Mouse (Mus musculus) kidney, adult 11 months (tissue): Measurements from ENCODE around the gene Mto1.
"Not testable (repeated sequence)": the region's sequence is repeated elsewhere in the genome, so short reads cannot be mapped to it uniquely, and the experiment has no call there.

ENCODE experiments used
- DNase-seq: peaks from one replicate; pipeline ENCODE4 v3.0.0; 2022

Gene Mto1

GRCm38 (mm10) chr9:78508106-78508786, 60.2 kb downstream of the Mto1 start:
- DNase-seq, result no peak

GRCm38 (mm10) chr9:78511705-78512104, 63.7 kb downstream of the Mto1 start:
- DNase-seq, result no peak

- DNase-seq, result no peak
Observed at GRCm38 (mm10) chr9:78513776-78514500, 65.9 kb downstream of the Mto1 start.

DNA sequence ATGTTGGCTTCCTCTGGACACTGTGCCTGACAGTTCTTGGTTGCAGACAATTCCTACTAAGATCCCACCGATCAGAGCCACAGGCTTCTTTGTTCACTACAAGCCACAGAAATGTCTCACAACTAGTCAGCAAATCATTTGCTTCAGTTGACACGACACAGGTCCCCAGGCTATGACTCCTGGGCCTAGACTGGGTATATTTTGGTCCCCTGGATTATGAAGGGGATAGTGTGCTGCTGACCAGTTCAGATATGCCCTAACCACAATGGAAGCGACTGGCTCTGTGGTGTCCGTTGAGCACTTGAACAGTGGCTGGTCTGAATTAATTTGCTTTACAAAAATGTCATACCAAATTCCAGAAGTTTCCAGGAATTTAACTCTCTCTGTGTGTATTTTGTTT, 66.7 kb downstream of the Mto1 start:
- no peak for DNase-seq

GRCm38 (mm10) chr9:78516125-78516524, 68.1 kb downstream of the Mto1 start:
- no peak for DNase-seq

GRCm38 (mm10) chr9:78517237-78517636, 69.2 kb downstream of the Mto1 start:
- DNase-seq, result not testable (repeated sequence)

- peak; percentile 61 for DNase-seq
Observed at GRCm38 (mm10) chr9:78520127-78520779, 72.2 kb downstream of the Mto1 start.

- peak; percentile 75 for DNase-seq
Observed at GRCm38 (mm10) chr9:78520780-78521601, 73.0 kb downstream of the Mto1 start.

GRCm38 (mm10) chr9:78521689-78522088, 73.7 kb downstream of the Mto1 start:
- DNase-seq, result no peak
